Mouse (Mus musculus): ENCODE measurements around the gene Frmd8.
A peak's percentile ranks its signal among the peaks of the same experiment; 100 is the strongest.

- TF ChIP-seq POLR2A (IDR thresholded peaks at IDR 0.05; ENCODE audit: extremely low read depth, insufficient read depth, low read length) = no peak
- TF ChIP-seq CTCF (IDR thresholded peaks at IDR 0.05; ENCODE audit: low read depth, low read length) = peak; percentile 84
Observed at GRCm38 (mm10) chr19:5817703-5818589, 57.1 kb downstream of the Frmd8 start.

Data from liver, adult 2 months (tissue).